Mouse (Mus musculus): ENCODE data around the gene Srbd1.

Srbd1 gene

GRCm38 (mm10) chr17:86145079-86145951 is at the start of gene Srbd1:
TSS of gene Srbd1 (minus strand) at chr17:86145175.
- peak; percentile 94 for DNase-seq (ENCODE audit: low spot score)

GRCm38 (mm10) chr17:86193979-86194378 is 49.0 kb upstream of the Srbd1 start:
- no peak for DNase-seq (ENCODE audit: low spot score)

GRCm38 (mm10) chr17:86187777-86188176 is 42.8 kb upstream of the Srbd1 start:
- no peak for DNase-seq (ENCODE audit: low spot score)

GRCm38 (mm10) chr17:86185584-86185983 is 40.6 kb upstream of the Srbd1 start:
- peak; percentile 12 for DNase-seq (ENCODE audit: low spot score)

- no peak for DNase-seq (ENCODE audit: low spot score)
Measured at GRCm38 (mm10) chr17:86184552-86185209, 39.7 kb upstream of the Srbd1 start.

GRCm38 (mm10) chr17:86183788-86184187 is 38.8 kb upstream of the Srbd1 start:
- no peak for DNase-seq (ENCODE audit: low spot score)

GRCm38 (mm10) chr17:86176722-86177121 is 31.7 kb upstream of the Srbd1 start:
- no peak for DNase-seq (ENCODE audit: low spot score)

GRCm38 (mm10) chr17:86175516-86175915 is 30.5 kb upstream of the Srbd1 start:
- DNase-seq (ENCODE audit: low spot score) = no peak

- DNase-seq (ENCODE audit: low spot score) = no peak
Measured at GRCm38 (mm10) chr17:86170164-86170958, 25.4 kb upstream of the Srbd1 start.

- no peak for DNase-seq (ENCODE audit: low spot score)
Measured at GRCm38 (mm10) chr17:86169092-86169491, 24.1 kb upstream of the Srbd1 start.

GRCm38 (mm10) chr17:86168231-86168981 is 23.4 kb upstream of the Srbd1 start:
- DNase-seq (ENCODE audit: low spot score) = peak; percentile 23

- peak; percentile 87 for DNase-seq (ENCODE audit: low spot score)
Measured at GRCm38 (mm10) chr17:86167320-86168230, 22.6 kb upstream of the Srbd1 start, which contains the start of gene Prkce. TSS of gene Prkce (plus strand) at chr17:86167785.

- peak; percentile 85 for DNase-seq (ENCODE audit: low spot score)
Measured at GRCm38 (mm10) chr17:86166567-86167319, 21.8 kb upstream of the Srbd1 start.

- no peak for DNase-seq (ENCODE audit: low spot score)
Measured at GRCm38 (mm10) chr17:86166051-86166566, 21.1 kb upstream of the Srbd1 start.

- DNase-seq (ENCODE audit: low spot score) = no peak
Measured at GRCm38 (mm10) chr17:86164416-86164815, 19.4 kb upstream of the Srbd1 start.

GRCm38 (mm10) chr17:86162672-86163071 is 17.7 kb upstream of the Srbd1 start:
- no peak for DNase-seq (ENCODE audit: low spot score)

- no peak for DNase-seq (ENCODE audit: low spot score)
Measured at GRCm38 (mm10) chr17:86156999-86157398, 12.0 kb upstream of the Srbd1 start.

- DNase-seq (ENCODE audit: low spot score) = peak; percentile 60
Measured at GRCm38 (mm10) chr17:86150867-86151348, 5.9 kb upstream of the Srbd1 start.

- DNase-seq (ENCODE audit: low spot score) = no peak
Measured at GRCm38 (mm10) chr17:86149726-86150125, 4.8 kb upstream of the Srbd1 start.
